Mouse (Mus musculus) brain, adult 2 months (tissue): ENCODE results near the gene Alkbh6.

Experiments
- DNase-seq: peaks from one replicate; pipeline ENCODE4 v3.0.0; 2011; ENCODE audit warnings: low read depth, low spot score

The Alkbh6 gene

GRCm38 (mm10) chr7:30295103-30295502 lies 13.4 kb upstream of the Alkbh6 start:
- DNase-seq, result peak; percentile 99

DNA sequence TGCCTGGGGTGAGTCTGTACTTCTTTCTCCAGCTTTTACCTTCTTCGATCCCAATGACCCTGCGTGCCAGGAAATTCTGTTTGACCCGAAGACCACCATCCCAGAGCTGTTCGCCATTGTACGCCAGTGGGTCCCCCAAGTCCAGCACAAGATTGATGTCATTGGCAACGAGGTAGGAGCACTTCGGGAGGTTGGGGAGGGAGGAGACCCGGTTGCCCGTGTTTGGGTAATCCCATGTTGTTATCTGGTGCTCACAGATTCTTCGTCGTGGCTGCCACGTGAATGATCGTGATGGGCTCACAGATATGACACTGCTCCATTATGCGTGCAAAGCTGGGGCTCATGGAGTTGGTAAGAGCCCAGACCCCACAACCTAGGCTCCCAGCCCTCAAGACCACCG lies 11.7 kb upstream of the Alkbh6 start:
- no peak for DNase-seq

DNA sequence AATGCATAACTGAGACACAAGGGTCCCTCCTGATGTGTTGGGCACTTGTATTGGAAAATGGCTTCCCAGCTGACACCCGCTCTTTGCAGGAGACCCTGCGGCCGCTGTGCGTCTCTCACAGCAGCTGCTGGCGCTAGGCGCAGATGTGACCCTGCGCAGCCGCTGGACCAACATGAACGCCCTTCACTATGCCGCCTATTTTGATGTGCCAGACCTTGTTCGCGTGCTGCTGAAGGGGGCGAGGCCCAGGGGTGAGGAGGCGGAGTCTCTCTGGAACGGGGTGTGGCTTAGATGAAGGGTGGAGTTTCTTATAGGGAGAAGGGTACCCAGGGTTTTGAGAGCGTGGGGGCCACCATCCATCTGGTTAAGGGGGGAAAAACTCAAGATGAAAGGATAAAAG lies 11.3 kb upstream of the Alkbh6 start:
- DNase-seq, result no peak

GRCm38 (mm10) chr7:30300914-30301313 lies 7.6 kb upstream of the Alkbh6 start:
- DNase-seq, result peak; percentile 83

GRCm38 (mm10) chr7:30306083-30306779 lies 2.3 kb upstream of the Alkbh6 start:
- DNase-seq, result peak; percentile 63

DNA sequence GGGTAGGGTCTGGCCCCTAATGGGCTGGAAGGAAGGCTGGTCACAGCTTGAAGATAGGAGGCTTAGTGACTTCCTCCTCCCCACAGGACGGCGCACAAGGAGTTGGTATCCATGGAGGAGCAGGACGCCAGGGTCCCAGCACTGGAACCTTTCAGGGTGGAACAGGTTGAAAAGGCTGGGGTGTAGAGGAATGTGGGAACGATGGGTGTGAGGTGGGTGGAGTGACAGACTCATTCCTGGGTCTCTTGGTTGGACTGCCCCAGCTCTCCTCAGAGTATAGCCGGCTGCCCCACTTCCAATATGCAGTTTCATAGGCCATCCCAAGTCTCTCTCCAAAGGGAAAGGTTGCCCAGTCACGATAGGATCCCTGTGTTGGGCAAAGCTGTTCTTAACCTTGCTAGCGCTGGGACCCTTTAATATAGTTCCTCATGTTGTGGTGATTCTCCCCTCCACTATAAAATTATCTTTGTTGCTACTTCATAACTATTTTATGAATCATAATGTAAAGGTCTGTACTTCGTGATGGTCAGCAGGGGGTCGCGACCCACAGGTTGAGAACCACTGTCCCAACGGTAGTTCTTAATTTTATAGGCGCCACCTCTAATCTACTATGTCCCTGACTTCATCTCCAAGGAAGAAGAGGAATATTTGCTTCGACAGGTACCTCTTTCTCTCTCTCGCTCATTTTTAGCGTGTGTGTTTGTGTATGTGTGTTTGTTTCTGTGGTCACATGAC lies 1.0 kb downstream of the Alkbh6 start:
- no peak for DNase-seq

GRCm38 (mm10) chr7:30310136-30310535 lies 1.6 kb downstream of the Alkbh6 start:
- no peak for DNase-seq

GRCm38 (mm10) chr7:30313666-30314320 lies 5.3 kb downstream of the Alkbh6 start:
- DNase-seq, result no peak

DNA sequence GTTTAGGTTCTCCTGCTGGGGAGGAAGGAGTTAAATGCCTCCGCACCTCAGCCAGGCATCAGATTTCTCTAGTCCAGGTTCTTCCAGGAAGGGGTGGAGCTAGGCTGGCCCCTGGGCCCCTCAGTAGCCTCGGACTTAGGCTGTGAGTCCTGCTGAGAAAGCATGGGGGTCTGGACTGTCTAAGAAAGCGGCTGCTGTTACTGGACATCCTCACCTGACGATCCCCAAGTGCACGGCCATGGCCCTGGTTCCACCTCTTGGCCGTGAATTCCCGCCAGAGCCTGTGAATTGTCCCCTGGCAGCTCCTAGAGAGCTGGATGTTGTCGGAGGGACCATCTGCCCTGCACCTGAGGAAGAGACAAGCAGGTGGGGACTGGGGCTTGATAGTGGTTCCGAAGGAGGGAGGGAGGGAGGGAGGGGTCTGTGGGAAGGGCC lies 6.2 kb downstream of the Alkbh6 start, which contains the start of gene Syne4:
TSS of gene Syne4 (plus strand) at position 87 of the 435 bp plus-strand sequence.
- peak; percentile 65 for DNase-seq

DNA sequence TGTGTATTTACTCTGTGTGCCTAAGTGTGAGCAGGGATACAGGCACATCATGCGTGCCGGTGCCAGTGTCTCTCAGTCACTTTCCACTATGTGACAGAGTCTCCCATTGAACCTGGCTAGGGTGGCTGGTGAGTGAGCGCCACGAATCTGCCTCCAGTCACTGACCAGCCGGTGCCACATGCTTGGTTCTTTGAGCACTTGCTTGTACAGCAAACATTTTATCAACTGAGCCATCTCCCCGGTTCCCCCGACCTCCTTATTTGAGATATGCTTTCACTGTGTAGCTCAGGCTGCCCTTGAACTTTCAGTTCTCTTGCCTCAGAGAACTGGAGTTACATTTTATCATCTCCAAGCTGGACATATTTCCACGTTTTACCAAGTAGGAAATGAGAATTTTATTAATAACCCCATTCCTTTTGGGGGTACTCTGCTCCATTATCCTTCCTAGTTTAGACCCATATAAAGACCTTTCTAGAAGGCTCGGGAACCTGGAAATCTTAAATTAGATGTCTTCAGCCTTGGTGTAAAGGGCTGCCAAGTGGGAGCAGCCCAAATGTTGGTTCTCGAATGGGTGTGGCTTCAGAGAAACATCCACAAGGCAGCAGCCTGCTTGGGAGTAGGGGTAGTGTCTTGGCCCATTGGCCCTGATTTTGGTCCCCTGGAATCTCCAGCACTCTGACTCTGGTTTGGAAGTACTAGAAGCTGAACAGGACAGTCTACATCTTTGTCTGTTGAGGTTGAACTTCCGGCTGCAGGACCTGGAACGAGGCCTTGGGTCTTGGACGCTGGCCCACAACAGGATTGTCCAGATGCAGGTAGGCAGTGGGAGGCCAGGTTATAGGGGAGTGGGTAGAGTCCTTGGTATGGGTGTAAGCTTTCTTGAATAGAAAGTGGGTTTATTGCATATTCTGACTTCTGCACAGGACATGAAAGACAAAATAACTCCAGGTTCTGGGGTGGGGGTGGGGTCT lies 7.3 kb downstream of the Alkbh6 start:
- no peak for DNase-seq

- no peak for DNase-seq
Measured at GRCm38 (mm10) chr7:30318142-30318541, 9.6 kb downstream of the Alkbh6 start.

DNA sequence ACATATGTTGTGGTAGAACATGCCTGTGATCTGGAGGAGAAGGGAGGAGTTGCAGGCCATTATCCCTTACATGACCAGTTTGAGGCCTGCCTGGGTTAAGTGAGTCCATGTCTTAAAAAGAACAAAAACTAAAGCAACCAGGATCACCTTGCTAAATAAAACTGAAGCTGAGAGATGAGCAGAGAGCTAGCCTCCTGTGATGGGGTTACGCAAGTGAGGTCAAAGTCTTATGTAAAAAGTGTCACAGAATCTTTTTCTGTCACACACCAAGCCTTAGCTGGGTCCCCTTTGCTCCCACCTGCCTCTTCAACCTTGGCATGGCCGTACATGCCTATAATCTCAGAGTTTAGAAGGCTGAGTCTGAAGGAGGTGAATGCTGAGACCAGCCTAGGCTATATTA lies 12.4 kb downstream of the Alkbh6 start:
- no peak for DNase-seq

DNA sequence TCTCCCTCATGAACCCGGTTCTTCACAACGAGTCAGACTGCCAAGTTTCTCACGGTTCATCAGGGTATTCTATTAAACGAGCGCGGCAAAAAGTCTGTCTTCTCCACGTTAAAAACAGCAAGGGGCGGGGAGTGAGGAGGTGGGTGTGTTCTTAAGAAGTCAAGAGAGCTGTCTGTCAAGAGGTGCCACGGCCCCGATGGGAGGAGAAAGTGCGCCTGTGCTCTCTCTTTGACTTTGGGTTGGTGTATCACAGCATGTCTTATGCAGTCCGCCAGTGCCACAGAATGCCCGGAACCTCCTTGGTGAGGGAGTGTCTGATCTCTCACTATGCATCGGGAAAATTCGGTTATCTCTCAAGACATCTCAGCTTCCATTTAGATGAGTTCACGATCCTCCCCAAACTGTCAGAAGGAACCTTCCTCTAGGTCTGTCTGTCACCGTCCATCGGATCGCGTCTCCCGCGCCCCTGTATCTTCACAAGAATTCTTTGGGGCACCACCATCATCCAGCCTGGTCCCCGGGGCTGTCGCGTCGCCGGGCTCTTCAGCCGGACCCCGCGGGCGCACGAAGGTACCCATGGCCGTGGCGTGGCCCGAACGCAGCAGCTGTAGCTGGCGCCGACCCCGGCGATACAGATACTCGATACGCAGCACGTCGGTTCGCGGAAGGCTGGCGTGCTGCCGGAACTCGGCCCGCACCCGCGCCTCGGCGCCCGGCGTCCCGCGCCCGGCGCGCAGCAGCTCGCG lies 13.2 kb downstream of the Alkbh6 start, which contains the start of gene E130208F15Rik:
TSS of gene E130208F15Rik (plus strand) at position 202 of the 746 bp plus-strand sequence.
- peak; percentile 96 for DNase-seq

GRCm38 (mm10) chr7:30322285-30322667 lies 13.8 kb downstream of the Alkbh6 start:
- peak; percentile 100 for DNase-seq

DNA sequence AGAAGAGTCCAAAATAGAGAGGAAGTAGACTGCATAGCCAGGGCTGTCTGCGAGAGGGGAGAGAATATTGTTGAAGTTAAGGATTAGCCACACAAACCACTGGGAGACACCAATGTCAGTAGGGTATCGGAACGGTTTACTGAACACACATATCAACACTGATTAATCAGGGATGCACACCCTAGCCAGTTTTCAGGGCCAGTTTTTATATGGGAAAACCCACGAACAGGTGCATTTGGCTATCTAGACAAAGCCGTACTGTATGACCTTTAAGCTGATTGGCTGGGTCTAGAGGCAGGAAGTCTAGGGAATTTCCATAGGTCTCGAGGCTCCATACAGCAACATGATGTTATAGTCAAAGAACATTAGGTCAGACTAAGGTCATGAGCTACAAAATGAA lies 14.3 kb downstream of the Alkbh6 start:
- no peak for DNase-seq

- DNase-seq, result no peak
Measured at GRCm38 (mm10) chr7:30323795-30324194, 15.3 kb downstream of the Alkbh6 start, which contains the start of gene Sdhaf1. TSS of gene Sdhaf1 (minus strand) at chr7:30323895.

DNA sequence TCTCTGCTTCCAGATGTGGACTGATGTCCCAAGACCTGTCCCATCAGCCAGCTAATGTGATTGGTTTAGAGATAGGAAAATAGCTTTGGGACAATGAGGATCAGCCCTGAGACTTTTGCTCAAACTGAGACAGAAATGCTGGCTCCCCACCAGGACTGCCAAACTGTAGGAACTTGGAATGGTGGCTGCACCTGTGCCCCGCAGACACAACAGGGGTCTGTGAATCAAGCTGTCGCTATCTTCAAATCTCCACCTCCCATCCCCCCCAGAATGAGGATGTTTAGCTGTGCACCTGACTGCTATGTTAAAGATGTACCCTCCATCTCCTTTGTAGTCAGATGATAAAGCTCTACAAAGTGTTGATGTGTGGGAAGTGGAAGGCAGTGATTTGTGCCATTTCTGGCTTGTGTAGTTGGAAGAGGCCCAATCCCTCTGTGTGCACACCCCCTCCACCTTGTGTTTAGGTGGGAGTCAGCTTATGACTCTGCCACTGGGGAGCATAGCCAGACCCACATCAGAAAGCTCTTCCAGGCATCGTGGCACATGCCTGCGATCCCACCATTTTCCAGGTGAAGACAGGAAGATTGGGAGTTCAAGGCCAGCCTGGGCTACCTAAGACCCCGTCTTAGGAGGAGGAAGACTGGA lies 15.9 kb downstream of the Alkbh6 start:
- peak; percentile 87 for DNase-seq

DNA sequence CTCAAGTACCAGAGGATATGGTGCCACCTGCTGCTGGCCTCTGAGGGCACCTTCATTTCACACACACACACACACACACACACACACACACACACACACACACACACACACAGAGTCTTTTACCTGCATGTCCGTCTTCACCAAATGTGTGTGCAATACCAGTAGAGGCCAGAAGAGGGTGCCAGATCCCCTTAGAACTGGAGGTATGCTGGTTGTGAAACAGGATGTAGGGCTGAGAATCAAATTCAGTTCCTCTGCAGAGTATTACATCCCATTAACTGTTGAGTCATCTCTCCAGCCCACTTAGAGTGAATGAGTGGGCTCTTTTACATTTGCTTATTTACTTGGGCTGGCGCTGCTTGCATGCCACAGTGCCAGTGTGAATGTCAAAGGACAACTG lies 16.8 kb downstream of the Alkbh6 start:
- DNase-seq, result no peak

GRCm38 (mm10) chr7:30326427-30326826 lies 17.9 kb downstream of the Alkbh6 start:
- no peak for DNase-seq

DNA sequence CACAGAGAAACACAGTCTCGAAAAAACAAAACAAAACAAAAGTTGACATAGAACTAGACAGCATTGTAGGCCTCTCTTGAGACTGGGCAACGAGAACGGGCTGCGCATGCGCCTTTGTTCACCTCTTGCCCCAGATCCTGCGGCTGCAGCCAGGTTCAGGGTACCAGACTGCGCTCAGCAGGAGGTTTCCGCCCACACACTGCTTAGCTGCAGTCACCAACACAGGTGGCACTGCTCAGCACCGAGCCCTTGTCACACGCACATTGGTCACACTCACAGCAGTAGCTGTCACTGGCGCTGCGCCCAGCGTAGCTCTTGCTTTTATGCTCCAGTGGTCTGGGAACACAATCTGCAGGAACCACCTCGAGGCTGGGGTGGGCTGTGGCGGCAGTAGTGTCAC lies 18.6 kb downstream of the Alkbh6 start:
- DNase-seq, result peak; percentile 98
